Mouse (Mus musculus): ENCODE measurements at regions not wholly inside any gene's neighbourhood (a gene's known extent, or its start where the extent isn't known, plus 50 kb on each side); places are given as distances from the start of the nearest gene placed in this dataset.

GRCm38 (mm10) chr1:89235296-89235695 is 165.1 kb downstream of the Sh3bp4 start:
- TF ChIP-seq HCFC1 (IDR thresholded peaks at IDR 0.05; ENCODE audit: low read depth, low read length) (no peak), CTCF (IDR thresholded peaks at IDR 0.05 in 2 of 3, conservative IDR thresholded peaks at IDR 0.05 in 1 of 3; ENCODE audit: control insufficient read depth in 1 of 3, insufficient read depth in 1 of 3, low read depth in 2 of 3, low read length in 3 of 3, poor library complexity in 1 of 3, severe bottlenecking in 1 of 3) (no peak), E2F4 (IDR thresholded peaks at IDR 0.05; ENCODE audit: borderline replicate concordance, low read depth, low read length) (no peak), RAD21 (IDR thresholded peaks at IDR 0.05; ENCODE audit: low read depth, low read length) (no peak)
